Mouse (Mus musculus) Muller cell, postnatal 12 days (primary cell): ENCODE measurements around the gene Abca7.
A peak's percentile ranks its signal among the peaks of the same experiment; 100 is the strongest.

Experiments
- DNase-seq: peaks from one replicate; pipeline ENCODE4 v3.0.0-alpha.2; 2015; ENCODE audit errors: inconsistent ontology term

Gene Abca7

GRCm38 (mm10) chr10:79974087-79974486 is 22.2 kb upstream of the Abca7 start:
- no peak for DNase-seq

DNA sequence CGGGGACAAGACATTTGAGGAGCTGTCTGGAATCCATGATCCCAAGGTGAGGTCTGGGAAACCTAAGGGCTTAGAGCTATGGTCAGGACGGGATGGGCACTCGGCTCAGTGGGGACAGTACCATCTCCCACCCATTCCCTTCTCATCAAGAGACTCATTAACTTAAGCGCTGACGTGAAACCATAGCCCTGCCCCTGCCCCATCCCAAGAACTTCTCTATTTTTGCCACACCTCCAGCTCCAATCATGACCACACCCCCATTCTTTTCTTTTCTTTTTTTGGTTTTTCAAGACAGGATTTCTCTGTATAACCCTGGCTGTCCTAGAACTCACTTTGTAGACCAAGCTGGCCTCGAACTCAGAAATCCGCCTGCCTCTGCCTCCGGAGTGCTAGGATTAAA is 21.6 kb upstream of the Abca7 start:
- DNase-seq = no peak

DNA sequence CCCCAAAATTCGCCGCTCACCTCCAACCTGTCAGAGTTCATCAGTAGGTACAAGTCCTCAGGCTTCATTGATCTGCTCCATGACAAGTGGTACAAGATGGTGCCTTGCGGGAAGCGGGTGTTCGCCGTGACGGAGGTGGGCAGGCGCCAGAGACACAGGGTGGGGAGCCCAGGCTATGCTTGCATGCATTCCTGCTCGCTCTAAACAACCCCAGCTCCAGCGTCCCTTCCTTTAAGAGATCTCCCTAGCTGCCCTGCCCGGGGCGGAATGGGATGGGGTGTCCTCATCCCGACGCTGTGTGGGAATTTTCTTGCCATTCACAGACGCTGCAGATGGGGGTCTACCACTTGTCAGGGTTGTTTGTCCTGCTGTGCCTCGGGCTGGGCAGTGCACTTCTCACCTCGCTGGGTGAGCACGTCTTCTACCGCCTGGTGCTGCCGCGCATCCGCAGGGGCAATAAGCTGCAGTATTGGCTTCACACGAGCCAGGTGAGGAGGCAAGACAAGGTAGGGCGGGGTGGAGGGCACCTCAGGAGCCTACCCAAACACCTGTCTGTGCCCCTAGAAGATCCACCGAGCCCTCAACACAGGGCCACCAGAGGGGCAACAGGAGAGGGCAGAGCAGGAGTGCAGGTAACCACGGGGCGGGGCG is 20.1 kb upstream of the Abca7 start:
- DNase-seq = no peak

DNA sequence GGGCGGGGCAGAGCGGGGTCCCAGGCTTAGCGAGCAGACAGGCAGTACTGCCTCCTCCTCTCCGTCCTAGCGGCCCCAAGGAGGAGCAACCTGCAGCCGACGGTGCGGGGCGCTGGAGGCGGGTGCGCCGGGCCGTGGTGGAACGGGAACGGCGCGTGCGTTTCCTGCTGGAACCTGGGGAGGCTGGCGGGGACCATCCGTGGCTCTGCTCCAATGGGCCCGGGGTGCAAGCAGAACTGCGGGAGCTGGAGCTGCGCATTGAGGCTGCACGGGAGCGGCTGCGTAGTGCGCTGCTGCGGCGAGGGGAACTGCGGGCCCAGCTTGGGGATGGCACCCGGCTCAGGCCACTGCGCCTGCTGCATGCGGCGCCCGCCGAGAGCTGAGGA is 19.6 kb upstream of the Abca7 start:
- no peak for DNase-seq

GRCm38 (mm10) chr10:79977324-79977723 is 19.0 kb upstream of the Abca7 start:
- DNase-seq = no peak

DNA sequence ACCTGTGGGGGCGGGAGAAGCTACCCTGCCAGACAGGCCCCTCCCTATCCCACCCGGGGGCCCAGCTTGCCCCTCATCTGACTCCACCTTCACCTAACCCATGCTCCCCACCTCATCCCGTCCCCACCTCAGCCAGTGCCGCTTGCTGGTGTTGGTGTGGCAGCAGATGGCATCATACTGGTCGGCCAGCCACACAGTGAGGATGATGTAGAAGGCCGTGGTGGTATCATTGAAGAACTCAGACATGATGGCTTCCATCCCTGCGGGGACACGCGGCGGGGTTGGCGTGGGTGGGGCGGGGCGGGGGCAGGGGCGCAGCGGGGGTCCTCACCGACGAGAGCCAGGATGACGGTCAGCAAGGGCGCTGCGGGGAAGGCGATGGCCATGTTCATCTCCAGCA is 18.2 kb upstream of the Abca7 start:
- no peak for DNase-seq

DNA sequence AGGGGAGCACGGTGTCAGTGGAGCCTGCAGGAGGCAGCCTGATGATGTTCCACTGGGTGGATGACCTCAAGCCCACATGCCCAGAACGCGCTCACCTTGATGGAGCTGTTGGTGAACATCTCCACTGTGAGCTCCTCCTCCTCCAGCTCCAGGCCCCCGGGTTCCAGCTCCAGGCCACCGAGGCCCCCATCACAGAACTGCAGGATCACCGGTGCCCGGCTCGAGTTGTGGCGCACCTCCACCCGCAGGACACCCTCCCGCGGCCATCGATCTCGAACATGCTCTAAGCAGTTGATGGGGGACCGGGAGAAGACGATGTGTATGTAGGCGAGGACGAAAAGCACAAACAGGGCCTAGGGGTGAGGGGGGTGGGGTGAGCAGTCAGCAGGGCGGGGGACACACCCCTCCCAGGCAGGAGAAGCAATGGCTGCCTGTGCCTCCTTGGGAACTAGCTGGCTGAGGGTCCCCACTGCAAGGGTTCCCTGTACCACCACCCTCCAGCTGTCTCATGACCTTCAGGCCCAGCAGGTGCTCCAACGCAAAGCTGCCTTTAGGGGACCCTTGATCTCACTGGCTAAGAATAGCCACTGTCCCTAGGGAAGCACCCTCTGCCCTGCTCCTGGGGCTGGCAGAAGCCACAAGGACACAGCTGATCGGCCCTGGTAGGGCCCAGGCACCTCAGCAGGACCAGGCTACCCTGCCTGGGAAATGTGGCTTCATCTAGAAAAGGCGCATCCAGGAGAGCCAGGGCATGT is 16.7 kb upstream of the Abca7 start:
- DNase-seq = no peak

DNA sequence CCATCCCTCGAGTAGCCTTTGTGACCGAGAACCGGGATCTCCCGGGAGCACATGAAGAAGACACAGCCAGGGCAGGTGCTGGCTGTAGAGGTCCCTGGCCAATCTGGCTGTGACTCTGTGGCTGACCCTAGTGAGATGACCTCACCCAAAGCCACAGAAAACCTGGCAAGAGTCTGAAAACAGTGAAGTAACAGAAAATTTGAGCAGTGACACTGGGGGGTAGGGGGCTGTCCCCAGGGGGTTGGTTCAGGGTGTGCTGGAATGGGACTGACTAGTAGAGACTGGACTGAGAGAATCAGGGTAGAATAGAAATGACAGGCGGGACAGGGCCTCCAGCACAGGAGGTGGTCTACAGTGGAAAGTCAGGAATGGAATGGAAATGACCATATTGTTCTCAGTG is 13.1 kb upstream of the Abca7 start:
- DNase-seq = no peak

GRCm38 (mm10) chr10:79983670-79984069 is 12.6 kb upstream of the Abca7 start:
- DNase-seq = peak; percentile 46

- DNase-seq = peak; percentile 88
Observed at GRCm38 (mm10) chr10:79984195-79984816, 12.0 kb upstream of the Abca7 start, which contains the start of gene Tmem259. Tmem259 (minus strand) TSS chr10:79984330.

DNA sequence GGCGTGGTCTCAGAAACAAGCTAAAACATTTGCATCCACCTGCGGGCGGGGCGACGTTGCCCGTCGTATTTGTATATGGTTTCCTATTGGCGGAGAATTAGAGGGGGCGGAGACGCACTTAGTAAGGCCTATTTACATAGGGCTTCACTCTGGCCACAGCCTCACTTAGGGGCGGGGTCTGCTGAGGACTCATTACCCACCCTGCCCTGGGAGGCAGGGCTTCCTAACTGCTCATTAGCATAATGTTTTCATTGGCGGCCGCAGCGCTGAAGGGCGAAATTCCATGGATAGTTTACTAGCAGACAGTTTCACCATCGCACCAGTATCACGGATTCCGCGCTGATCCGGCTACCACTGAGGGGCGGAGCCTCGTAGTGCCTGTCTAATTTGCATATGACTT is 11.4 kb upstream of the Abca7 start:
- peak; percentile 99 for DNase-seq

DNA sequence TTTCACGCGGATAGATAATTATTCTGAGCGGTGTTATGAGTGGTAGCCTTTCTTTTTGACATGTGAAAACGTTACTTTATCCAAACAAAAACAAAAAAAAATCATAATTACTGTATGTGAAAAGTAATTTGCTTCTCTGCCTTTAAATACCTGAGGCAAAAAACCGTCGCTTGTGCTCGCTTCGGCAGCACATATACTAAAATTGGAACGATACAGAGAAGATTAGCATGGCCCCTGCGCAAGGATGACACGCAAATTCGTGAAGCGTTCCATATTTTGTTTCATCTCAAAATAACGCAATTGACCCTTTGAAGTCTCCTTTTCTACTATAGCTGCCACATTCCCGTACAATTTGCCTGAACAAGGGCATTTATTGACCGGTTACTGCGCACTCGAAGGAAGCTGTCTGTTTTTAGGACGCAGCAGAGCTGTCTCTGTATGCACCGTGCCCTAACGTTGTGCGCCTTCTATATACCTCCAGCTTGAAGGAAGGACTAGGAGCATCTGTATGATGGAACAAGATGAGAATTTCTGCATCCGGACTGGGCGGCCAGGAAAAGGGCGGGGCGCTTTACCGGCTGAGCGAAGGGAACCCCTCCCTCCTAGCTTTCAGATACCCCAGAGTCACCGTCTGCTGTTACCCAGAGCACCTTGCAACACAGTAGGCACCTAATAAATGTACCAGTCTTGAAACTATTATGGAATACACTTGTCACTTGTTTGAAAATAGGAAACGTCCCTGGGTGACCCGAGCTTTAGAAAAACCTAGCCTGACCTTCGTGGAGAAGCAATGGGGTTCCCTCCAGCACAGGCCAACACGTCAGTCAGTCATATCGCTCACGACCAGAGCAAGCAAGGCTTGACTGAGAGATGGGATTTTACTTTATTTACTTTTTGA is 10.7 kb upstream of the Abca7 start:
- peak; percentile 70 for DNase-seq

DNA sequence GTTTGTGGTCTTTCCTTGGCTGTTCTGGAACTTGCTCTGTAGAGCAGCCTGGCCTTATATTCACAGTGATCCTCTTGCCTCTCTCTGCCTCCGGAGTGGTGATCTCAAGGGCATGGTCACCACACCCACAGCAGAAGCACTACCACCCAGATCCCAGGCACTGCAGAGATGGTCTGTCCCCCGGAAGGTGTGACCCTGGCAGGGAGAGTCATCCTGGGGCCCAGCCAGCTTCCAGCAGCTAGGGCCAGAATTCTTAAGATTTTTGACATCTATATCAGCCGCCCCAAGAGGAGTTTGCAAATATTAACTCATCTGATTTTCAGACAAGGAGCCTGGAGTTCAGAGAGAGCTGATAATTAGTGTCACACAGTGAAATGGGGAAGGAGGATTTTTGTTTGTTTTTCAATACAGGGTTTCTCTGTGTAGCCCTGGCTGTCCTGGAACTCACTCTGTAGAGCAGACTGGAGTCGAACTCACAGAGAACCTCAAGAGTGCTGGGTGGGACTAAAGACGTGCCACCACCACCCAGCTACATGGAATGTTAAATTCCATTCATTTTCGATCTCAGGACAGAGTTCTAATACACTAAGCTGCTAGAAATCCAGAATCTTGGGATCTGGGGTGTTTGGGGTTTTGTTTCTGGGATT is 9.9 kb upstream of the Abca7 start:
- peak; percentile 86 for DNase-seq

DNA sequence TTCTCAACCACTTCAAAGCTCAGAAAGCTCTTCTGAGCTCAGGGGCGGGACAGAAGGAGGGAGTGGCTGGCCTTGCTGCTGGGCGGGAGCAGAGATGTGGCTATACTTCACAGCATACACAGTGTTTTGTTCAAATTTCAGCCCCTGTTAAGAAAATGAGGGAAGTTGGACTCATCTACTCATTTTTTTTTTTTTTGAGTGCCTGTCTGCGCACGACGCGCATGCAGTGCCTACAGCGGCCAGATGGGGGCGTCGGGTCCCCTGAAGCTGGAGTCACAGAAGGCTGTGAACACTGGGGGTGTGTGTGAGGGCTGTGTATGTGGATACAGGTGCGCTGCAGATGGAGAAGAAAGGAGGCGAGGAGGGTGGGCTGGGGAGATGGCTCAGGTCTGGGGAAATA is 9.3 kb upstream of the Abca7 start:
- DNase-seq = peak; percentile 88

GRCm38 (mm10) chr10:79987771-79988505 is 8.4 kb upstream of the Abca7 start:
- no peak for DNase-seq

GRCm38 (mm10) chr10:79988506-79989271 is 7.6 kb upstream of the Abca7 start, which contains the start of gene Cnn2:
Cnn2 (plus strand) TSS chr10:79988584.
- peak; percentile 86 for DNase-seq

DNA sequence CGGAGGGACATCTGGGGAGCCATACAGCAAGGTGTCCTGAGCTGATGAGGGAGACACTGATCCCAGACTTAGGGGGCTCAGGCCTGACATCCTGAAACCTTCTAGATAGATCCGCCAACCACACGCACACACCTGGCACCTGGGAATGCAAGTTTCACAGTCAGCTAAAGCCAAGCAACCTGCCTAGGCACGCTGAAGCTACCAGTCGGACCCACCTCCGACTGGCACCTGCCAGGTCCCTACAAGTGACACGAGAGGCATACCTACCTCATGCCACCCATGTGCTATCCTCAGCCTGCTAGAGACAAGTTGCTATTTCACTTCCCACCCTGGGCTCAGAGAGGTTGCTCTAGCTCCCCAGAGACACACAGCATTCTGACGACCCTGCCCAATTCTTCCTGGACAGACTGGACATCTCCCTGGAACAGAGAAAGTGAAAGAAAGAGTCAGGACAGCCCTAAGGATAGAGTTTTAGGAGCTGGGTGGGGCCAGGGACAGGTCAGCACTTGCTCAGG is 7.0 kb upstream of the Abca7 start:
- no peak for DNase-seq

DNA sequence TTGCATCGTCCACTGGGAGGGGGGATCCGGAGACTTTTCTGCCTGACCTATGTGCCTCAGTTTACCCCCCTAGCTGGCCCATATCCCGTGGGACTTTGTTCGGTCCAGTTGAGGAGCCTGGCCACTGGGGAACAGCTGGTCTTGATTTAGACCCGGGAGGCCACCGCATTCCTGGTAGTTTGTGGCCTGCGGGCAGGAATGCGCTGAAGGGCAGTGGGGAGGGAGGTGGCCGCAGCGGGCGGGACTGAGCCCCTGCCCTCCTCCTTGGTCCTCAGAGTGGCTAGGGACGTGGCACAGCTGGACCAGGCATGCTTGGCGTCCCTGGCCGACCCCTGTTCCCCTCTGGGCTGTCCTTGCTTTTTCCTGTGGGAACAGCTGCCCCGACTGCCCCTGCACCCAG is 6.4 kb upstream of the Abca7 start:
- DNase-seq = peak; percentile 86

DNA sequence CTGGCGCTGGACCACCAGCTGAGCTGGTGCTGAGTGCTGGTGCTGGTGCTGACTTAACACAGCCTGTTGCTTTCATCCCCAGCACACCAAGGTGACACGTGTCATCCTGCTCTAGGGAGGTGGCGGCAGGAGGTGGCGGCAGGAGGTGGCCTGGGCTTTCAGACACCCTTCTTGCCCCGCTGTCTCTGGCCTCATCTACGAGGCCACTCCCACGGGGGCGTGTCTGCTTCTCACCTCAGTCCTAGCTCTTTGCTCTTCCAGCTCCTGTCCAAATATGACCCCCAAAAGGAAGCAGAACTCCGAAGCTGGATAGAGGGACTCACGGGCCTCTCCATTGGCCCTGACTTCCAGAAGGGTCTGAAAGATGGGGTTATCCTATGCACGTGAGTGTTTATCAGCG is 5.2 kb upstream of the Abca7 start:
- DNase-seq = peak; percentile 19

GRCm38 (mm10) chr10:79991548-79991947 is 4.7 kb upstream of the Abca7 start:
- no peak for DNase-seq
